Mouse (Mus musculus) liver, embryonic 16.5 days (tissue): ENCODE results near the gene Gh. TPM values are rescaled to one million over a fixed set of nuclear protein-coding genes. Genes with fewer than 3 reads are reported as not detected.

Experiments used
- ATAC-seq: fragments of 200-750 bp; cut with Nextera tagmentation; 2 replicates; pipeline ENCODE4 v1.8.0; 2017; ENCODE audit warnings: low read depth, mild to moderate bottlenecking, moderate number of reproducible peaks, moderate library complexity
- H3K27ac ChIP-seq: fragments of 300-500 bp; sonication (generic); 2 replicates; pipeline ENCODE4 v1.5.1; 2014; ENCODE audit warnings: mild to moderate bottlenecking, low read length
- H3K27me3 ChIP-seq: fragments of 300-500 bp; sonication (generic); 2 replicates; pipeline ENCODE4 v1.6.1; 2014; ENCODE audit warnings: low read depth, low read length, mixed read lengths; ENCODE audit not compliant: control insufficient read depth, insufficient read depth
- H3K36me3 ChIP-seq: fragments of 300-500 bp; sonication (generic); 2 replicates; pipeline ENCODE4 v1.6.1; 2014; ENCODE audit warnings: mild to moderate bottlenecking; ENCODE audit not compliant: control insufficient read depth, insufficient read depth
- H3K4me1 ChIP-seq: fragments of 300-500 bp; sonication (generic); 2 replicates; pipeline ENCODE4 v1.6.1; 2014; ENCODE audit warnings: low read depth, low read length, mixed read lengths; ENCODE audit not compliant: control insufficient read depth
- H3K4me2 ChIP-seq: fragments of 300-500 bp; sonication (generic); 2 replicates; pipeline ENCODE4 v1.6.1; 2014; ENCODE audit warnings: low read depth, low read length, mixed read lengths
- H3K4me3 ChIP-seq: fragments of 300-500 bp; sonication (generic); 2 replicates; pipeline ENCODE4 v1.5.1; 2014; ENCODE audit warnings: low read depth, mild to moderate bottlenecking, low read length
- H3K9ac ChIP-seq: fragments of 300-500 bp; sonication (generic); 2 replicates; pipeline ENCODE4 v1.6.1; 2014; ENCODE audit warnings: low read depth, low read length
- H3K9me3 ChIP-seq: fragments of 300-500 bp; sonication (generic); replicated peaks from 2 replicates; pipeline ENCODE4 v1.6.1; 2016; ENCODE audit warnings: low read length; ENCODE audit not compliant: control insufficient read depth
- WGBS: fragments of 180-500 bp; shearing (Covaris S2); extraction: QIAGEN DNeasy Blood & Tissue Kit; methylation state at CpG from one replicate; pipeline ENCODE4 v1.1.7; 2014; ENCODE audit not compliant: insufficient replicate concordance; 5-methylcytosine and 5-hydroxymethylcytosine counted together
- polyA plus RNA-seq: library from polyadenylated mRNA; unstranded; fragments of >200 nt; fragmentation: Nextera tagmentation; extraction: Ambion mirVana; gene quantifications from 2 replicates; pipeline ENCODE4 v1.2.1, GENCODE M21; 2015

Gh gene
- polyA plus RNA-seq, 1 experiment from 2014 or later, result not detected

DNA sequence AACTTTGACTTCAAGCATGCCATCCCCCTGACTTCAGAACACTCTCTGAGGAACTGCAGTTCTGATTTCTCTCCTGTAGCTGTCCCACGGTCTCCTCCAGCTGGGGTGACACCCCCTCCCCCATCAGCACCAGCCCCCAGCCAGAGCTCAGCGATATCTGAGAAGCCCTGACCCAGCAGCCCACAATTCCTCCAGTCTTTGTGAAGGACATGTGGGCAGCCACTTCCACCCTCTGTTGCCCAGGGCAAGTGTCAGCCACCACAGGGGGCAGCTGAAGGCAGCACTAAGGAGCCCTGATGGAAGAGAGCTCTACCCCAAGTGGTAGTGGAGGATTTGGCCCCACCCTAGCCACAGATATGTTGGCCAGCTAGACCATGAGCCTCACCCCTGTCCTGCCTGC lies 32.4 kb upstream of the Gh start:
- no peaks in the 10 kb centered on the region for H3K9me3 ChIP-seq
- no peak overlapping the region for H3K9ac ChIP-seq
- no peak overlapping the region for H3K4me3 ChIP-seq
- WGBS, result 5% methylated on average over 2 of the region's 2 CpGs
- H3K36me3 ChIP-seq, result no peaks in the 10 kb centered on the region
- H3K4me2 ChIP-seq, result no peak overlapping the region
- no peak overlapping the region for H3K27ac ChIP-seq
- ATAC-seq, result no peak
- H3K27me3 ChIP-seq, result no peaks in the 10 kb centered on the region
- H3K4me1 ChIP-seq, result no peaks in the 10 kb centered on the region

DNA sequence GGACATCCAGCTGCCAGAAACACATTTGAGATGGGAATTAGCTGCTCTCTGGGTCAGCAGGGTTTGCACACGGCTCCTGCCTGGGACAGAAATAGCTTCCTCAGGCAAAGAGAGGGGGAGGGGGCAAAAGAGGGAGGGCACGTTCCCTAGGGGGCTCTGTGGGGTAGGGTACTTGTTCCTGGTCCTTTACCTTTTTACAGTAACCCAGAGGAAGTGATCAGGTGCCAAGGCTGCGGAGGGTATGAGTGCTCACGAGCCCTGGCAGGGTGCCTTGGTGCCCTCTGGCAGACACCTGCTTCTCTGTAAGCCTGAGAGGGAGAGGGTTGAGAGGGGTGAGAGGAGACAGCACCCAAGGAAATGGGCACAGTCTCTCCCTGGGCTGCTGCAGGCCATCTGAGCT lies 30.8 kb upstream of the Gh start:
- Histone ChIP-seq H3K36me3 (no peaks in the 10 kb centered on the region), H3K9me3 (no peaks in the 10 kb centered on the region), H3K27ac (no peak overlapping the region), H3K9ac (no peak overlapping the region), H3K27me3 (no peaks in the 10 kb centered on the region), H3K4me1 (no peaks in the 10 kb centered on the region; the same call in 1 of the 2 replicates), H3K4me3 (no peak overlapping the region), H3K4me2 (no peak overlapping the region)
- WGBS, result 32% methylated on average over 4 of the region's 4 CpGs
- ATAC-seq, result no peak

DNA sequence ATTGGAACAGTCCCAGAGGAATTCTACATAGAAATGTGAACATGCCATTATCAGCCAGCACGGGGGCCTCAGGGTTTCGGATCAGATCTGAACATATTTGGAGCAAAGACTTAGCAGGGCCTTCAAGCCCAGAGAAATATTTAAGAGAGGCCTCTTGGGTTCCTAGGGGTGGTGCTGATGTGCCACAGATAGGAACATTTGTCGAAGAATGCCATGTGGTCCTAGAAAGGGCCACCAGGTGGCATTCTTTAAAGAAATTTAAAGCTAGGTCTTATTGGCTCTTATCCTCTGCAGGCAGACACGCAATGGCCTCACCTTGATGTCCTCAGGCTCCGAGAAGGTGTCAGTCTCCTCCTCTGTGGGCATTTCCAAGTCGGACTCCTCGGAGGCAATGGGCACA lies 28.0 kb upstream of the Gh start:
- Histone ChIP-seq H3K4me3 (no peak overlapping the region), H3K4me1 (peaks cover 4% of the 10 kb centered on the region), H3K27ac (no peak overlapping the region), H3K9ac (no peak overlapping the region), H3K27me3 (no peaks in the 10 kb centered on the region), H3K4me2 (no peak overlapping the region), H3K9me3 (no peaks in the 10 kb centered on the region), H3K36me3 (no peaks in the 10 kb centered on the region)
- WGBS, result 38% methylated on average over 7 of the region's 7 CpGs
- ATAC-seq, result no peak

DNA sequence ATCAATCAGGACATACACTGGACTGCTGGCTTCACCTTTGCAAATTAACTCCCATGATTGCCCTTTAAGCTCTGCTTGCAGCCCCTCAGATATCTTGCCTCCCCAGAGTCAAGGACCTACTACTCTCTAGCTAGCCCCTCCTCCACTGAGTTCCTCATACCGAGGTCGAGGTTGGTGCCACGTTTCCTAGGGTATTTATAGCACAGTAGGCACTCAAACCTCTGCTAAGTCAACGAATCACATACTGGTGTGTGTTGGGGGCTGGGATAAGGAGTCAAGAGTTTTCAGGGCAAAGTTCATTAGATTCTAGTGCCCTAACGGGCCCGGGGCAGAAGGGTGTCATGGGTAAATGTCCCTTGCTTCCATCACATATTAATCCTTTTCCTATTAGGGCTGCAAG lies 27.5 kb upstream of the Gh start:
- H3K4me3 ChIP-seq, result no peak overlapping the region
- H3K9ac ChIP-seq, result no peak overlapping the region
- H3K27me3 ChIP-seq, result no peaks in the 10 kb centered on the region
- no peak overlapping the region for H3K4me2 ChIP-seq
- 16% methylated on average over 6 of the region's 6 CpGs for WGBS
- H3K9me3 ChIP-seq, result no peaks in the 10 kb centered on the region
- H3K36me3 ChIP-seq, result no peaks in the 10 kb centered on the region
- H3K4me1 ChIP-seq, result peaks cover 4% of the 10 kb centered on the region
- no peak for ATAC-seq
- H3K27ac ChIP-seq, result no peak overlapping the region

DNA sequence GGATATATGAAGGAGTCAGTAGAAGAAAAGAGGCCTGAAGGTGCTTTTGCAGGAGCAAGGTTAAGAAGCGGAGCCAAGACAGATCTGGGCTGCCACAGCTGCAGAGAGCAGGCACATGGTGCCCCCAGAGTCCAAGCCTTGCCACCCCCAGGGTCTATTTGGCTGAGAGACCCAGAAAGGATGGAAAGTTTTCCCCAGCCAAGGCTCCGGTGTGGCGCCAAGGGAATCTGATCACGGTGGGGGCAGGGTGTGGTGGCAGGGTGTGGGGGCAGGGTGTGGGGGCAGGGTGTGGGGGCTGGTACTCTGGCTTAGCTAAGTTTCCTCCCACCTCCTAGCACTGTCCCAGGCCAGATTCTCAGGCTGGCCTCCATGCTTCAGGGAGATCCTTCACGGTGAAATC lies 26.9 kb upstream of the Gh start:
- Histone ChIP-seq H3K27me3 (no peaks in the 10 kb centered on the region), H3K9me3 (no peaks in the 10 kb centered on the region), H3K4me3 (no peak overlapping the region), H3K27ac (no peak overlapping the region), H3K9ac (no peak overlapping the region), H3K4me2 (no peak overlapping the region), H3K36me3 (no peaks in the 10 kb centered on the region), H3K4me1 (peaks cover 4% of the 10 kb centered on the region)
- 49% methylated on average over 5 of the region's 5 CpGs for WGBS
- ATAC-seq, result no peak

DNA sequence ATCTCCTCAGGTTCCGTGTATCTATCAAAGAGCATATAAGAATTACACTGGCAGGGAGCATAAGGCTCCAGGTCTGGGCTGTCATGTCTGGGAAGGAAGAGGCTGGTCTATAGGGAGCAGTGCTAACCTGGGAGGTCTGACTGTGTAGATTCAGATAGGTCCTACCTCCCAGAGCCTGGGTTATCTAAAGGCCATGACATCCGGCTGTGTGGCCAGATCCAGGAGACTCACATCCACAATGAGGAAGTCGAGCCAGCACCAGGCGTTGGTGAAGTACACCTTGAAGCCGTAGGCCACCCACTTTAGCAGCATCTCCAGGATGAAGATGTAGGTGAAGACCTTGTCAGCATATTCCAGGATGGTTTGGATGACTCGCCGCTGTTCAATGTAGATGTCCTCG lies 24.8 kb upstream of the Gh start:
- Histone ChIP-seq H3K27ac (no peak overlapping the region), H3K9me3 (no peaks in the 10 kb centered on the region), H3K4me1 (peaks cover 4% of the 10 kb centered on the region), H3K4me3 (no peak overlapping the region), H3K9ac (no peak overlapping the region), H3K4me2 (no peak overlapping the region), H3K27me3 (no peaks in the 10 kb centered on the region), H3K36me3 (no peaks in the 10 kb centered on the region)
- ATAC-seq, result no peak
- WGBS, result 44% methylated on average over 8 of the region's 8 CpGs

DNA sequence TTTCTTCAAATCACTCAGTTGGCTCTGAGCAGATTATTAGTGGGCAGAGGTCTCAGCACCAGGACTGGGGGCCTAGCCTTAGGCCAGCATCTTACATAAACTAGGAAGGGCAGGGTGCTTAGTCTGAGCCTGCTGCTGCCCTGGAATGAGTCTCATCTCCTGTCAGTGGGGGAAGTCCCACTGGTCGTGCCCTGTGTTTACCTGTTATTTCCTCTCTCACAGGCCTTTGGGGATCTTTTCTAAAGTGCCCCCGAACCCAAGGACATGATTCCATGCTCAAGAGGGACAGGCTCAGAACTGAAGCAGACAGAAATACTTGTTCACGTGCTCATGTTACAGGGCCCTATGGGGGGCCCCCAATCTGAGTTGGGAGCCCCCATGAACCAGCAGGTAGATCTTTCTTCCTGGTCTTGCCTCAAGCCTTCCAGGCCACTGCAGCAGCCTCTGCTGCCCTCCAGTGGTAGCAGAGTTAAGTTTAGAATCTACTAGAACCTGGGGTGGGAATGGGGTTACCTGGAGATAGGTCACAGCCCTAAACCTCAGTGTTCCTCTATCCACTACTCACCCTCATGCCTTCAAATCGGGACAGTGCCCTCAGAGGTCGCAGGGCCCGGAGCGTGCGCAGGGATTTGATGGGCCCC lies 24.0 kb upstream of the Gh start:
- no peaks in the 10 kb centered on the region for H3K27me3 ChIP-seq
- H3K4me2 ChIP-seq, result no peak overlapping the region
- no peak for ATAC-seq
- no peak overlapping the region for H3K4me3 ChIP-seq
- no peaks in the 10 kb centered on the region for H3K9me3 ChIP-seq
- H3K4me1 ChIP-seq, result peaks cover 4% of the 10 kb centered on the region
- H3K36me3 ChIP-seq, result no peaks in the 10 kb centered on the region
- no peak overlapping the region for H3K27ac ChIP-seq
- H3K9ac ChIP-seq, result no peak overlapping the region
- WGBS, result 42% methylated on average over 8 of the region's 8 CpGs

DNA sequence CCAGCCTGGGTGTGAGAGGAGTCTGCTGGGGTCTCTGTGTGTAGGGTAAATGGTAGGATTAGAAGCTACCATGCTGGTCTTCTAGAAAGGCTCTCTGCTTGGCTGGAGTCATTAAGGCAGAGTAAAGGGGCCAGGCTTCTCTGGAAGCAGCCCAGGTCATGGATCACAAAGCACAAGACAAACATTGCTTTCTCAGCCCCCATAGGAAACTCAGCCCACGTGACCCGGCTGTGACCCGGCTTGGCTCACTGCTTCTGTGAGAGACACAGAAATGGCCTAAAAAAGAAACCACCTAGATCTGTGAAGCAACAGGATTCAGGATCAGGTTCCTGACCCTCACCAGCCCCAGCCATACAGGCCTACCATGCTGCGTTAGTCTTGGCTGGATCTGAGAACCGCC lies 23.2 kb upstream of the Gh start:
- no peak overlapping the region for H3K27ac ChIP-seq
- H3K4me3 ChIP-seq, result no peak overlapping the region
- no peaks in the 10 kb centered on the region for H3K27me3 ChIP-seq
- H3K9me3 ChIP-seq, result no peaks in the 10 kb centered on the region
- peak; percentile 42; the same call in 1 of the 2 replicates for ATAC-seq
- no peak overlapping the region for H3K9ac ChIP-seq
- H3K36me3 ChIP-seq, result no peaks in the 10 kb centered on the region
- H3K4me1 ChIP-seq, result peaks cover 4% of the 10 kb centered on the region
- H3K4me2 ChIP-seq, result no peak overlapping the region
- WGBS, result 60% methylated on average over 5 of the region's 5 CpGs

DNA sequence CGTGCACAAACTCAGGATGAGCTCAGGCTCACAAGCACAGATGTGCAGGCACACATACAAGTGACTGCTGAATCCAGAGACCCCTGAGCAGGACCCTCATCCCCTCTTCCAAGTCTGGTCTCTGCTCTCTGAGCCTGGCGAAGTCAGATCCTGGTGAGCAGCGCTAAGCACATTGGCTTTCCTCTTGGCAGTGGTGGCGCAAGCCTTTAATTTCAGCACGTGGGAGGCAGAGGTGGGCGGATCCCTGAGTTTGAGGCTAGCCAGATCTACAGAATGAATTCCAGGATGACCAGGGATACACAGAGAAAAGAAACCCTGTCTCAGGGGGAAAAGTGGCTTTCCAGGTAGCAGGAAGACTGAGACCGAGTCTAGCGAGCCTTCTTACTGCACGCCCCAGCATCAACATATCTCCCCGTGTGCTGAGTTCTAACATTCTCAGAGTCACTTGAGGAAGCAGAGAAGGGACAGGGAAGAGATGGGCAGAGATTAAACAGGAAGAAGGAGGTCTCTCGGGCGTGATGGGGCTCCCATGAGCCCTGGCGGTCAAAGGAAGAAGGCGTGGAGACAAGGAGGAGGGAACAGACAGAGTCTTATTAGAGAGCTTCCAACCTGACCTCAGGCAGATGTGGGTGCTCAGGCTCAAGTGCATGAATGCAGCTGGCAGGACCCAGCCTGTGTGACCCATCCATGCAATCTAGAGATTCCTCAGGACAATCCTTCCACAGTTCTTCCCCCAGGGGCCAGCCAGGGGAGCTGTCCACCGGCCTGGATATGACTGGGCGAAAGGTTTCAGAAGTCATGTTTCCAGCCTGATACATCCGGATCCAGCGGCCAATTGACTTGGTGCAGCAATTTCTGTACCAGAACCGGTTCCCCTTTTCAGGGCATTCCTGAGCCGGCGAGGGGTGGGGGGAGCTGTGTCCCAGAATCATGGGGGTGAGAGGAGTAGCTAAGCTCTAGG lies 17.0 kb upstream of the Gh start:
- Histone ChIP-seq H3K4me1 (no peaks in the 10 kb centered on the region), H3K4me2 (no peak overlapping the region), H3K27ac (no peak overlapping the region), H3K4me3 (no peak overlapping the region), H3K27me3 (no peaks in the 10 kb centered on the region), H3K9ac (no peak overlapping the region), H3K9me3 (no peaks in the 10 kb centered on the region), H3K36me3 (no peaks in the 10 kb centered on the region)
- ATAC-seq, result peak; percentile 19; the same call in 1 of the 2 replicates
- 42% methylated on average over 21 of the region's 21 CpGs for WGBS
